Mouse (Mus musculus) MEL (cell line): ENCODE measurements around the gene Gm20696. TPM values are rescaled to one million over a fixed set of nuclear protein-coding genes. Genes with fewer than 3 reads are reported as not detected.

Experiments
- DNase-seq: peaks from one replicate; pipeline ENCODE4 v3.0.0; 2011; ENCODE audit warnings: low read depth, low spot score
- H3K27ac ChIP-seq: 2 replicates; pipeline ENCODE4 v1.5.1; 2012; ENCODE audit warnings: low read depth, mild to moderate bottlenecking, control low read depth, low read length, moderate library complexity; ENCODE audit not compliant: control insufficient read depth
- H3K27me3 ChIP-seq, 2 experiments: fragments of 150-350 bp in 1 of 2; sonication (generic) in 1 of 2; 2 replicates each; pipeline ENCODE4 v1.6.1; 2012; ENCODE audit warnings: low read length in 2 of 2, mild to moderate bottlenecking in 2 of 2, improper control_type of control experiment in 1 of 2, moderate library complexity in 1 of 2; ENCODE audit not compliant: insufficient read depth in 2 of 2, control insufficient read depth in 1 of 2
- H3K36me3 ChIP-seq, 2 experiments: 2 replicates each; pipeline ENCODE4 v1.6.1; 2012 to 2014; ENCODE audit warnings: low read length in 2 of 2, improper control_type of control experiment in 1 of 2, inconsistent platforms in 1 of 2, mild to moderate bottlenecking in 1 of 2; ENCODE audit not compliant: insufficient read depth in 2 of 2, control insufficient read depth in 1 of 2
- H3K4me1 ChIP-seq, 2 experiments: fragments of 150-350 bp in 1 of 2; sonication (generic) in 1 of 2; 2 replicates each; pipeline ENCODE4 v1.6.1; 2012; ENCODE audit warnings: low read length in 2 of 2, improper control_type of control experiment in 1 of 2, mild to moderate bottlenecking in 1 of 2; ENCODE audit not compliant: insufficient read depth in 2 of 2, control insufficient read depth in 1 of 2
- H3K4me3 ChIP-seq, 2 experiments: fragments of 150-350 bp in 1 of 2; sonication (generic) in 1 of 2; 2 replicates each; pipeline ENCODE4 v1.5.1; 2012; ENCODE audit warnings: low read depth in 2 of 2, low read length in 2 of 2, mild to moderate bottlenecking in 2 of 2, moderate library complexity in 2 of 2, control low read depth in 1 of 2, improper control_type of control experiment in 1 of 2; ENCODE audit not compliant: control insufficient read depth in 1 of 2, insufficient read depth in 1 of 2
- H3K79me2 ChIP-seq: 2 replicates; pipeline ENCODE4 v1.6.1; 2012; ENCODE audit warnings: mild to moderate bottlenecking, low read length, moderate library complexity; ENCODE audit not compliant: control insufficient read depth, poor library complexity, insufficient read depth
- H3K9ac ChIP-seq: 2 replicates; pipeline ENCODE4 v1.6.1; 2012; ENCODE audit warnings: low read depth, mild to moderate bottlenecking, control low read depth, low read length, moderate library complexity; ENCODE audit not compliant: control insufficient read depth, poor library complexity, severe bottlenecking
- H3K9me3 ChIP-seq: fragments of 150-350 bp; sonication (generic); replicated peaks from 2 replicates; pipeline ENCODE4 v1.6.1; 2012; ENCODE audit warnings: mild to moderate bottlenecking, low read length, improper control_type of control experiment, moderate library complexity; ENCODE audit not compliant: insufficient read depth
- CHD1 ChIP-seq: IDR thresholded peaks from 2 replicates; pipeline ENCODE4 v1.6.1; 2012; ENCODE audit warnings: low read depth, mild to moderate bottlenecking, inconsistent platforms, low read length, improper control_type of control experiment
- CHD2 ChIP-seq: IDR thresholded peaks from 2 replicates; pipeline ENCODE4 v1.6.1; 2011; ENCODE audit warnings: low read length, improper control_type of control experiment
- CTCF ChIP-seq, 3 experiments: IDR thresholded peaks in 2 of 3; conservative IDR thresholded peaks in 1 of 3; 2 replicates each; pipeline ENCODE4 v1.5.1; 2011 to 2012; ENCODE audit warnings: low read length in 3 of 3, low read depth in 2 of 3, mild to moderate bottlenecking in 2 of 3, improper control_type of control experiment in 1 of 3, inconsistent platforms in 1 of 3, mixed read lengths in 1 of 3, moderate library complexity in 1 of 3; ENCODE audit not compliant: control insufficient read depth in 1 of 3, insufficient read depth in 1 of 3, poor library complexity in 1 of 3, severe bottlenecking in 1 of 3
- E2F4 ChIP-seq: IDR thresholded peaks from 2 replicates; pipeline ENCODE4 v1.6.1; 2011; ENCODE audit warnings: low read depth, low read length, improper control_type of control experiment, borderline replicate concordance
- ELF1 ChIP-seq: IDR thresholded peaks from 2 replicates; pipeline ENCODE4 v1.6.1; 2014; ENCODE audit warnings: low read depth, mild to moderate bottlenecking, inconsistent platforms, low read length, improper control_type of control experiment, moderate library complexity
- HCFC1 ChIP-seq: IDR thresholded peaks from 2 replicates; pipeline ENCODE4 v1.6.1; 2012; ENCODE audit warnings: low read depth, mild to moderate bottlenecking, inconsistent platforms, low read length, improper control_type of control experiment, moderate library complexity
- MAFK ChIP-seq: IDR thresholded peaks from 2 replicates; pipeline ENCODE4 v1.6.1; 2011; ENCODE audit warnings: low read depth, mild to moderate bottlenecking, low read length, improper control_type of control experiment, borderline replicate concordance
- MXI1 ChIP-seq: IDR thresholded peaks from 2 replicates; pipeline ENCODE4 v1.6.1; 2011; ENCODE audit warnings: mild to moderate bottlenecking, low read depth, low read length, improper control_type of control experiment
- MYB ChIP-seq: IDR thresholded peaks from 2 replicates; pipeline ENCODE4 v1.6.1; 2011; ENCODE audit warnings: mild to moderate bottlenecking, low read depth, low read length, improper control_type of control experiment
- MYC ChIP-seq: IDR thresholded peaks from 2 replicates; pipeline ENCODE4 v1.6.1; 2011; ENCODE audit warnings: low read depth, mild to moderate bottlenecking, low read length, improper control_type of control experiment, moderate library complexity
- NELFE ChIP-seq: IDR thresholded peaks from 2 replicates; pipeline ENCODE4 v1.6.1; 2011; ENCODE audit warnings: low read depth, low read length, improper control_type of control experiment
- POLR2A ChIP-seq, 2 experiments: IDR thresholded peaks; 2 replicates each; pipeline ENCODE4 v1.6.1; 2011 to 2012; ENCODE audit warnings: low read length in 2 of 2, mild to moderate bottlenecking in 2 of 2, control low read depth in 1 of 2, improper control_type of control experiment in 1 of 2, low read depth in 1 of 2, moderate library complexity in 1 of 2; ENCODE audit not compliant: control insufficient read depth in 1 of 2, insufficient read depth in 1 of 2, poor library complexity in 1 of 2
- POLR2AphosphoS5 ChIP-seq: IDR thresholded peaks from 2 replicates; pipeline ENCODE4 v1.6.1; 2012; ENCODE audit warnings: low read depth, borderline replicate concordance, mild to moderate bottlenecking, inconsistent platforms, low read length, moderate library complexity, mixed read lengths
- RAD21 ChIP-seq: IDR thresholded peaks from 2 replicates; pipeline ENCODE4 v1.6.1; 2011; ENCODE audit warnings: mild to moderate bottlenecking, low read depth, low read length, improper control_type of control experiment
- SMC3 ChIP-seq: IDR thresholded peaks from 2 replicates; pipeline ENCODE4 v1.6.1; 2011; ENCODE audit warnings: low read depth, low read length, improper control_type of control experiment
- TAL1 ChIP-seq: IDR thresholded peaks from 2 replicates; pipeline ENCODE4 v1.6.1; 2012; ENCODE audit warnings: mild to moderate bottlenecking, inconsistent platforms, low read length, moderate library complexity, mixed read lengths
- TBP ChIP-seq: IDR thresholded peaks from 2 replicates; pipeline ENCODE4 v1.8.0; 2011; ENCODE audit warnings: low read depth, low read length, improper control_type of control experiment
- ZC3H11A ChIP-seq: IDR thresholded peaks from 2 replicates; pipeline ENCODE4 v1.6.1; 2012; ENCODE audit warnings: low read depth, mild to moderate bottlenecking, inconsistent platforms, low read length, improper control_type of control experiment
- ZMIZ1 ChIP-seq: IDR thresholded peaks from 2 replicates; pipeline ENCODE4 v1.6.1; 2012; ENCODE audit warnings: low read depth, mild to moderate bottlenecking, inconsistent platforms, low read length, improper control_type of control experiment, moderate library complexity
- ZNF384 ChIP-seq: IDR thresholded peaks from 2 replicates; pipeline ENCODE4 v1.6.1; 2012; ENCODE audit warnings: low read depth, mild to moderate bottlenecking, inconsistent platforms, low read length, improper control_type of control experiment
- polyA plus RNA-seq, 2 experiments: library from polyadenylated mRNA; stranded (reverse) in 1 of 2; unstranded in 1 of 2; fragments of >175 nt in 1 of 2; fragments of >200 nt in 1 of 2; gene quantifications; 2 replicates each; pipeline versions ENCODE4 v1.2.1 to v1.2.4; 2012; ENCODE audit warnings: low replicate concordance in 2 of 2, low read depth in 1 of 2; ENCODE audit not compliant: insufficient read length in 2 of 2, insufficient read depth in 1 of 2, missing spikeins in 1 of 2
- total RNA-seq: library from RNA; depleted of rRNA; stranded (reverse); fragments of 300-350 nt; gene quantifications from 2 replicates; pipeline ENCODE4 v1.2.3, GENCODE M21; 2012

Gm20696 gene
- total and polyA plus RNA-seq, 3 experiments: 0.07 to 0.39 TPM; not detected in 1

- H3K36me3 ChIP-seq: no peaks in the 10 kb centered on the region
- H3K4me1 ChIP-seq: no peaks in the 10 kb centered on the region
- H3K4me3 ChIP-seq: no peak overlapping the region
- no peaks in the 10 kb centered on the region for H3K79me2 ChIP-seq
- no peak overlapping the region for H3K27ac ChIP-seq
- peak; percentile 50 for DNase-seq
- no peaks in the 10 kb centered on the region for H3K9me3 ChIP-seq
- no peak overlapping the region for H3K9ac ChIP-seq
- no peaks in the 10 kb centered on the region for H3K27me3 ChIP-seq
- no peak for TF ChIP-seq CHD2
- no peak for TF ChIP-seq MYB
- TF ChIP-seq SMC3: peak; percentile 58
- peak; percentile 47 to 69 (median 60) for TF ChIP-seq CTCF (IDR thresholded peaks at IDR 0.05 in 2 of 3, conservative IDR thresholded peaks at IDR 0.05 in 1 of 3; ENCODE audit: control insufficient read depth in 1 of 3, insufficient read depth in 1 of 3, low read depth in 2 of 3, low read length in 3 of 3, poor library complexity in 1 of 3, severe bottlenecking in 1 of 3)
- TF ChIP-seq TAL1: no peak
- peak; percentile 27 for TF ChIP-seq RAD21
These were observed 4.0 kb upstream of the Gm20696 start for GRCm38 (mm10) chr6:99670481-99671119.

GRCm38 (mm10) chr6:99669481-99670325 is 3.1 kb upstream of the Gm20696 start:
- H3K4me1 ChIP-seq: no peaks in the 10 kb centered on the region
- no peak overlapping the region for H3K9ac ChIP-seq
- H3K27ac ChIP-seq: no peak overlapping the region
- no peak for DNase-seq
- H3K79me2 ChIP-seq: no peaks in the 10 kb centered on the region
- TF ChIP-seq POLR2AphosphoS5 (no peak), MYC (no peak), CTCF (IDR thresholded peaks at IDR 0.05 in 2 of 3, conservative IDR thresholded peaks at IDR 0.05 in 1 of 3; ENCODE audit: control insufficient read depth in 1 of 3, insufficient read depth in 1 of 3, low read depth in 2 of 3, low read length in 3 of 3, poor library complexity in 1 of 3, severe bottlenecking in 1 of 3) (no peak), E2F4 (no peak), POLR2A (IDR thresholded peaks at IDR 0.05; ENCODE audit: control insufficient read depth in 1 of 2, insufficient read depth in 1 of 2, low read depth in 1 of 2, low read length in 2 of 2, poor library complexity in 1 of 2) (no peak), CHD2 (no peak), HCFC1 (no peak), MAFK (no peak), NELFE (no peak), ELF1 (no peak), MXI1 (no peak), ZC3H11A (no peak), CHD1 (no peak), ZMIZ1 (no peak), ZNF384 (no peak), TBP (no peak)
- TF ChIP-seq, all 39 proteins: peak for 0
- Histone ChIP-seq H3K4me3 (no peak overlapping the region), H3K27me3 (no peaks in the 10 kb centered on the region), H3K36me3 (no peaks in the 10 kb centered on the region), H3K9me3 (no peaks in the 10 kb centered on the region)
